Mouse (Mus musculus) olfactory bulb, adult 2 months (tissue): ENCODE measurements around the gene 1700020D05Rik. TPM values are rescaled to one million over a fixed set of nuclear protein-coding genes. Genes with fewer than 3 reads are reported as not detected.

ENCODE experiments used
- H3K27ac ChIP-seq: fragments of 200-500 bp; 2 replicates; pipeline ENCODE4 v1.5.1; 2012; ENCODE audit warnings: low read depth, low read length; ENCODE audit not compliant: insufficient read depth
- H3K4me1 ChIP-seq: fragments of 200-500 bp; 2 replicates; pipeline ENCODE4 v1.6.1; 2012; ENCODE audit warnings: low read length; ENCODE audit not compliant: control insufficient read depth, insufficient read depth
- H3K4me3 ChIP-seq: fragments of 200-500 bp; 2 replicates; pipeline ENCODE4 v1.5.1; 2012; ENCODE audit warnings: mild to moderate bottlenecking, low read depth, low read length, moderate library complexity; ENCODE audit not compliant: insufficient read depth
- CTCF ChIP-seq: fragments of 200-500 bp; IDR thresholded peaks from 2 replicates; pipeline ENCODE4 v1.5.1; 2012; ENCODE audit warnings: low read depth, mild to moderate bottlenecking, low read length, moderate library complexity; ENCODE audit not compliant: insufficient read depth
- POLR2A ChIP-seq: fragments of 200-500 bp; IDR thresholded peaks from 2 replicates; pipeline ENCODE4 v1.6.1; 2012; ENCODE audit warnings: mild to moderate bottlenecking, low read depth, low read length, moderate library complexity; ENCODE audit not compliant: insufficient read depth
- WGBS: fragments of 180-500 bp; shearing (Covaris S2); methylation state at CpG from one replicate; pipeline ENCODE4 v1.1.7; 2018; 5-methylcytosine and 5-hydroxymethylcytosine counted together
- polyA plus RNA-seq: library from polyadenylated mRNA; stranded (reverse); fragments of >200 nt; gene quantifications from 2 replicates; pipeline ENCODE4 v1.2.4, GENCODE M21; 2012; ENCODE audit warnings: low replicate concordance; ENCODE audit not compliant: missing spikeins, insufficient read depth, insufficient read length

1700020D05Rik gene
- polyA plus RNA-seq, 1 experiment = not detected

DNA sequence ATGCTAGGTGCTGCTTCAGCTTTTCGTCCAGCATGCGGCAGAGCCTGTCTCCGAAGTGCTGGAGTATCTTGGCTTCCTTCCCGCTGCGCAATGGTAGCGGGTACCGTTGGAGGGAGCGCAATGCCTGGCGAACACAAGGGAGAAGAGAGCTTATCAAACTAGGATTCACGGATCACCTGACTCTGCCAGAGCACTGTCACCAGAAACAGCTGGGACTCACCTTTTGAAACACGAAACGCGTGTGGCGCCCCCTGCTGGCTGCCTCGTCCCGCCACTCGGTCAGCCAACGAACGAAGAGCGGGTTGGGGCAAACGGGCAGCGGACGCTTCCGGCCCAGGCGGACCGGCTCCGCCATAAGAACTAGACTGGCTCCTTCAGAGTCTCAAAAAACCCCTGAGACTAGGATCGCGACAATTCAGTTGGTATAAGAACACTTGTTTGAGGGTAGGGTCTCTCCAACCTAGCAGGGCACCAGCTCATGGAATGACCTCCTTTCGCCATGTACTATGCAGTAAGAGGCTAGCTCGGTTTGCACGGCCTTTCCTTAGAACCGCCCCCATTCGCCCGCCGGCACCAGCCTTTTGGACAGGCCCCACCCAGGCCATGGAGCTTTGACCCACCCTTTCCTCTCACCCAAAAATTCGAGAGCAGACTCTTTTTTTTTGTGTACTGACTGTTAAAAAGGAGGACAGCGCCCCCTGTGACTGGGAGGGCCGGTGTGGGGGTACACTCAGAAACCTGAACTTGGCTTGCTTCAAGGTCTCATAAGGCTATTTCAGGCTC is 15.6 kb downstream of the 1700020D05Rik start, which contains the start of gene Mus81:
TSS of gene Mus81 (minus strand) at position 635 of the 783 bp plus-strand sequence.
- TF ChIP-seq CTCF (peak; percentile 97), POLR2A (peak; percentile 57)
- WGBS = 0% methylated on average over 39 of the region's 39 CpGs

DNA sequence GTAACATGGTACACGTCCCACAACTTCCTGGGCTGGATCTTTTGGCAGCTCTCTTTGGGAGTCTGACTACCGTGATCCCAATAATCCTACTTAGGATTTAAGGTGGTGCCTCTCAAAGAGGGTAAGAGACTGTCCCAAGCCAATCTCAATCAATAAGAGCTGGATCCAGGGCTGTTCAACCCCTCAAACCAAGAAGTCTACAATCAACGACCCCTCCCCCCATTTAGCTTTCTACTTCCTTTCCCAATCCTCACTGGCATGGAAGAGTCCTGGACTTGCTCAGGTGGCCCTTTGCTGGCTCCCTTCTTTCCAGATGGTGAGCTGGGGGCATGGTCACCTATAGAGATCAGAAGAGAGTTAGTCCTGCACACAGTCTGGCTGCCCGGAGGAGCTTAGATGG is 16.8 kb downstream of the 1700020D05Rik start:
- no peak for TF ChIP-seq CTCF
- no peak for TF ChIP-seq POLR2A
- H3K4me3 ChIP-seq = no peak overlapping the region
- 78% methylated on average over 4 of the region's 4 CpGs for WGBS
- H3K4me1 ChIP-seq = peaks cover 17% of the 10 kb centered on the region
- no peak overlapping the region for H3K27ac ChIP-seq

More for the DNA sequence above, 15.6 kb downstream of the 1700020D05Rik start, which contains the start of gene Mus81:
- H3K4me3 ChIP-seq = peak within 1 kb of the TSS; percentile 78
- H3K27ac ChIP-seq = peak within 1 kb of the TSS; percentile 100
- H3K4me1 ChIP-seq = peaks cover 23% of the 10 kb centered on the region

DNA sequence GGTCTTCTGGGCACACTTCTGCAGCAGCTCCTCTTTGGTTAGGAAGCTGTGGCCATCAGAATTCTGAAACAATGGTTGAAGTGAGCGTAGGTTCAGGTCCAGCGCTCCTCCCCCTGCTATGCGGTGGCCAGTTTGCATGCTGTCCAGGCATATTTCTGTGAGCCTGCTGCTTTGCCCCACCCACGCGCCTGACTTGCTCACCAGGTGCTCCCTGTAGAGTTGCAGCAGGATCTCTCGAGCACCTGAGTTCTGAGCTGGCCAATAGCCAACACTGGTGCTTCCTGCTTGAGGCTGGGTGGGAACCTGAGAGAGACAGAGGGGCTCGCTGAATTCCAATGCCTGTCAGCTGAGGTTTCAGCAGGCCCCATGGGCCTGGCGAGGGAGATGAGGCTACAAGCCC is 17.3 kb downstream of the 1700020D05Rik start:
- no peak for TF ChIP-seq POLR2A
- no peak for TF ChIP-seq CTCF
- Histone ChIP-seq H3K27ac (no peak overlapping the region), H3K4me1 (peaks cover 17% of the 10 kb centered on the region), H3K4me3 (no peak overlapping the region)
- WGBS = 83% methylated on average over 8 of the region's 8 CpGs

DNA sequence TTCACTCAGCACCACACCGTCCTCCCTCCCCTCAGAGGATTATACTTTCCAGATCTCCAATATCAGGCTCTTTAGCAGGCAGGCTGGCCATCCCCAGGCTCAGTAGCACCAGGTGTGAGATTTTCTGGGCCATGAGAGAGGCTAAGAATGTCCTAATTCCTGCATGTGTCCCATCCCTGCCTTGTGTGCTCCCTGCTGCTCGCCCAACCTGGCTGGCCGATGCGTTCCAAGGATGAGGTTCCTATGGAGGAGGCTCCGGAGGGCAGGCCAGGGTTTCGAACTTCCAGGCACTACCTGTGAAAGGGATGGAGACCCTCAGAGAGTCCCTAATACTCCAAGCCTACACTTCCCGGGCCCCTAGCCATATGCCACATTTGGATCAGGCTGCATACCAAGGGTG is 17.8 kb downstream of the 1700020D05Rik start:
- Histone ChIP-seq H3K4me1 (peaks cover 17% of the 10 kb centered on the region), H3K4me3 (no peak overlapping the region), H3K27ac (no peak overlapping the region)
- no peak for TF ChIP-seq CTCF
- no peak for TF ChIP-seq POLR2A
- 96% methylated on average over 7 of the region's 7 CpGs for WGBS

DNA sequence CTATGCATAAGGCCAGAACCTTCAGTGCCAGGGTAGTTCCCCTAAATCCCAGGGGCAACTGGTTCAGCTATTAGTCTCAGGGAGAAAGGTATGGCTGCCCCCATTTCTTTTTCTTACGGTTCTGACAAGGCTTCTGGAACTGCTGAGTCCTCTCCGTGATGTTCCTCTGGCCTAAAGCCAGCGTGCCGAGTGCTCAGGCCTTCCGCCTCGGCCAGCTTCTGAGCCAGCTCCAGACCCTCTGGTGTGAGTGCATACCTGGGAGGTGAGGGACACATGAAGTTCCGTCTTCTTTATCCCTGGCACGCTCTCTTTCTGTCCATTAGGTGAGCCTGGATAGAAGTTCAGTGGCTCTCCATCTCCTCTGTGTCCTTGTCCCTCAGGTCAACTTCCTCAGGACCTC is 18.2 kb downstream of the 1700020D05Rik start:
- H3K4me3 ChIP-seq = no peak overlapping the region
- TF ChIP-seq CTCF (no peak), POLR2A (no peak)
- 80% methylated on average over 8 of the region's 8 CpGs for WGBS
- H3K27ac ChIP-seq = no peak overlapping the region
- H3K4me1 ChIP-seq = peaks cover 17% of the 10 kb centered on the region

DNA sequence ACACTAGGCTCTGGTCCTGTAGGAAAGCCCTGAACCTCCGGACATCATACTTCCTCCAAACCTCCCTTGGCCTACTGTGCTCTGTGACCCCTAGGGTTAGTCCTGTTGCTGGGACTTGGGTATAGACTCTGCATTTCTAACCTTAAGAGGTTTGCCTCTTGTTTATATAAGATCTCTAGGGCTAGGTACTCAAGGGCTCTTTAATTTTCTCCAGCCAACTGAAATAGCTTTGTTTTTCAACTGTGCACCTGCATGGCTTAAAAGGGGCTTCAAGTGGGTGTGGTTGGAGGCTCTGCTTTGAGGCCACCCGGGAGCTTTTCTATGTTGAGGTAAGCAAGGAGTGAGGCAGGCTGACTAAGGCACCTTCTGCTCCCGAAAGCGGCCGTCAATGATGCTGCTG is 19.1 kb downstream of the 1700020D05Rik start:
- WGBS = 89% methylated on average over 5 of the region's 5 CpGs
- Histone ChIP-seq H3K27ac (no peak overlapping the region), H3K4me3 (no peak overlapping the region), H3K4me1 (peaks cover 15% of the 10 kb centered on the region)
- no peak for TF ChIP-seq CTCF
- no peak for TF ChIP-seq POLR2A

DNA sequence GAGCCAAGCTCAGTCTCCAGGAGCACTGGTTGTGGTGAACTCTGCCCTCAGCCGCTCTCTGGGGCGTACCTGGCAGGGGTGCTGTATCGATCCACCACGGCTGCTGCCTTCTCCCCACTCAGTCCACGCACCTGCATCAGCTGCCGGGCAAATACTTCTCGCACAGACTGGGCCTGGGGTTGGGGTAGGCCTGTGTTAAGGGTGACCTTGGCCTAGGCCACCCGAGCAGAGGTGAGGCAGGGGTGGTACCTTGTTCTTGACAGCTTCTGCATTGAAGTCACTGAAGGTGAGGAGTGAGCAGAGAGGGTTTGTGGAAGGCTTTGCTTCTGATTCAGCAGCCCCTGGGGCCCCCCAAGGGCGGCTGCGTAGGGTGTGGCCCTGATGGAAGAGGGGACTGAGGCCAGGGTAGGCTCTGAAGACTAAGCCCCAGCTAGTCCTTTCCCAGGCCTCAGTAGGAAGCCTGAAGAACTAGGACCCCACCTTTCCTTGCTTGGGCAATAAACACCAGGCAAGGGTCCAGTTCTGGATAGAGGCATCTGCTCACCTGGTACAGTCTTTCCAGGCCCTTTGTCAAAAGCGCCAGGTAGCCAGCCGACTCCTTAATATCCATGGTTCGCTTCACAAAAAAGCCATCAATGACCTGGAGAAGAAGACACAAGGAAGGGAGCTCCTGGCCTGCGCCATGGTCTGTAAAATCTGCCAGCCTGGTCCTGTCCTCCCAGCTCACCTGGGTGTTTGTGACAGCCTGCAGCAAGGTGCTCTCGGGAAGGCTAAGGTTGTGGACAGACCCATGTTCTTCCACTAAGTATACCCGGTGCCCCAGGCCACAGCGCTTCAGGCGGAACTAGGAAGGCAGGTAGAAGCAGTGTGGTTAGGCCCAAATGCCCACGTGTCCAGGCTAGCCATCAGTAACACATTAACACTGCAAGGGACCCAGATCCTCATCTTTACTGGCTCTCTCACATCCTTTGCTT is 19.9 kb downstream of the 1700020D05Rik start:
- no peak overlapping the region for H3K27ac ChIP-seq
- WGBS = 93% methylated on average over 19 of the region's 19 CpGs
- no peak overlapping the region for H3K4me3 ChIP-seq
- H3K4me1 ChIP-seq = peaks cover 9% of the 10 kb centered on the region
- no peak for TF ChIP-seq POLR2A
- no peak for TF ChIP-seq CTCF

DNA sequence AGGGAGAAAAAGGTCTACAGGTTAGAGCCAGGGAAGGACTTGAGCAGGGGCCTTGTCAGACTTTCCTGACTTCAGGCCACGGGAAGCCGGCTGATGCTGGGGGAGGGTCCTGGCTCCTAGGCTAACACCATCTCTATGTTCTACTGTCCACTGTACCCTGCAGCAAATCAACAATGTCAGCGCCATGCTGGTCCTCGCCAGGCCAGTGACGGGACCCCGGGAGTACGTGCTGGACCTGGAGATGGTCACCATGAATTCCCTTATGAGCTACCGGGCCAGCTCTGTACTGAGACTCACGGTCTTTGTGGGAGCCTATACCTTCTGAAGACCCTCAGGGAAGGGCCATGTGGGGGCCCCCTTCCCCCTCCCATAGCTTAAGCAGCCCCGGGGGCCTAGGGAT is 22.2 kb downstream of the 1700020D05Rik start:
- no peak for TF ChIP-seq POLR2A
- no peak for TF ChIP-seq CTCF
- Histone ChIP-seq H3K4me3 (no peak overlapping the region), H3K27ac (no peak overlapping the region), H3K4me1 (peaks cover 17% of the 10 kb centered on the region)
- WGBS = 91% methylated on average over 10 of the region's 10 CpGs

DNA sequence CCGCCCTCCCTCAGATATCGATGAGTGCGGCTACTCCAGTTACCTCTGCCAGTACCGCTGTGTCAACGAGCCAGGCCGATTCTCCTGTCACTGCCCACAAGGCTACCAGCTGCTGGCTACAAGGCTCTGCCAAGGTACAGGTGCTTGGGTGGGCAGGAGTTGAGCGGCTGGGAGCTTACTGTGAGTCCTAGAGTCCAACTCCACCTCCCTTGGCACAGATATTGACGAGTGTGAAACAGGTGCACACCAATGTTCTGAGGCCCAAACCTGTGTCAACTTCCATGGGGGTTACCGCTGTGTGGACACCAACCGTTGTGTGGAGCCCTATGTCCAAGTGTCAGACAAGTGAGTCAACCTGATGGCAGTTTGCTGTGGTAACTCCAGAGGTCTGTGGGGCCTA is 23.6 kb downstream of the 1700020D05Rik start:
- peaks cover 26% of the 10 kb centered on the region for H3K4me1 ChIP-seq
- no peak overlapping the region for H3K27ac ChIP-seq
- H3K4me3 ChIP-seq = no peak overlapping the region
- TF ChIP-seq CTCF = no peak
- no peak for TF ChIP-seq POLR2A
- 87% methylated on average over 10 of the region's 10 CpGs for WGBS
